Mouse (Mus musculus): ENCODE data around the gene Gon7. TPM values are rescaled to one million over a fixed set of nuclear protein-coding genes. Genes with fewer than 3 reads are reported as not detected.
A peak's percentile ranks its signal among the peaks of the same experiment; 100 is the strongest.

Gon7 gene
- total RNA-seq, 1 experiment: 34.2 TPM

GRCm38 (mm10) chr12:102757055-102757688 lies 431 bp downstream of the Gon7 start:
- peaks cover 0 to 4% of the 10 kb centered on the region in 2 experiments; a peak in 2 of 4 replicates for H3K4me1 ChIP-seq (ENCODE audit: control insufficient read depth in 2 of 2, insufficient read depth in 2 of 2, low read length in 2 of 2, poor library complexity in 1 of 2)
- peak overlapping the region; percentile 82 for H3K9ac ChIP-seq (ENCODE audit: insufficient read depth, low read depth, low read length, poor library complexity, severe bottlenecking)
- peaks cover 5% of the 10 kb centered on the region; the same call in 1 of the 2 replicates for H3K36me3 ChIP-seq (ENCODE audit: control insufficient read depth, insufficient read depth, low read length, poor library complexity, severe bottlenecking)
- in situ Hi-C loops (cut with MboI; ENCODE audit: low sequenced_read_pairs in 2 of 2, unreplicated experiment in 2 of 2): loop anchor here in 1 of 2 experiments (25.0 kb wide), 1 partner anchor 770 kb away; the partner anchor contains the start of gene Cpsf2
- H3K27ac ChIP-seq (ENCODE audit: insufficient read depth, low read depth, low read length, poor library complexity, severe bottlenecking): peak overlapping the region; percentile 72
- no peaks in the 10 kb centered on the region for H3K9me3 ChIP-seq (ENCODE audit: control insufficient read depth, insufficient read depth, low read depth, low read length)
- TF ChIP-seq ZNF384 (IDR thresholded peaks at IDR 0.05; ENCODE audit: low read depth, low read length) (peak; percentile 75), HCFC1 (IDR thresholded peaks at IDR 0.05; ENCODE audit: borderline replicate concordance, insufficient read depth, low read length) (no peak), ZC3H11A (IDR thresholded peaks at IDR 0.05; ENCODE audit: borderline replicate concordance, low read depth, low read length) (no peak)
- DNase-seq (ENCODE audit: low read depth, low spot score): no peak
- H3K4me3 ChIP-seq (ENCODE audit: insufficient read depth in 1 of 2, low read depth in 1 of 2, low read length in 2 of 2, poor library complexity in 1 of 2, severe bottlenecking in 1 of 2): peak overlapping the region; percentile 79 to 97

DNA sequence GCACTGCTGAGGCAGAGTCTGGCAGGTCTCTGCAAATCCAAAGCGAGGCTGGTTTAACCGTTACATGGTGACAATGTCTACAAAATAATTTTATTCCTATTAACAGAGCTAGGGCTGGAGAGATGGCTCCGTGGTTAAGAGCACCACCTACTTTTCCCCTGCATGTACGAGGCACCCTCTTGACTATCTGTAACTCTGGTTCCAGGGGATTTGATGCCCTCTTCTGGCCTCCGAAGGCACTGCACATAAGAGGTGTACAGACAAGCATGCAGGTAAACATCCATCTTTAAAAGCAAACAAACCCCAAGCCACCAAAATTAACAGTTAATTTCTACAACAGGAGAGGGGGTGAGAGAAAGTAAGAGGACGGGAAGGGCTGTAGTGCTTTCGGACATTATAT lies 1.3 kb downstream of the Gon7 start:
- H3K27ac ChIP-seq (ENCODE audit: insufficient read depth, low read depth, low read length, poor library complexity, severe bottlenecking): no peak overlapping the region; the same call in 1 of the 2 replicates

GRCm38 (mm10) chr12:102748256-102748655 lies 9.3 kb downstream of the Gon7 start:
- Histone ChIP-seq H3K4me3 (ENCODE audit: insufficient read depth in 1 of 2, low read depth in 1 of 2, low read length in 2 of 2, poor library complexity in 1 of 2, severe bottlenecking in 1 of 2) (no peak overlapping the region), H3K9me3 (ENCODE audit: control insufficient read depth, insufficient read depth, low read depth, low read length) (no peaks in the 10 kb centered on the region), H3K27ac (ENCODE audit: insufficient read depth, low read depth, low read length, poor library complexity, severe bottlenecking) (no peak overlapping the region), H3K4me1 (ENCODE audit: control insufficient read depth in 2 of 2, insufficient read depth in 2 of 2, low read length in 2 of 2, poor library complexity in 1 of 2) (peaks cover 0 to 2% of the 10 kb centered on the region in 2 experiments; a peak in 2 of 4 replicates), H3K9ac (ENCODE audit: insufficient read depth, low read depth, low read length, poor library complexity, severe bottlenecking) (no peak overlapping the region), H3K36me3 (ENCODE audit: control insufficient read depth, insufficient read depth, low read length, poor library complexity, severe bottlenecking) (peaks cover 3% of the 10 kb centered on the region; the same call in 1 of the 2 replicates)
- no peak for TF ChIP-seq HCFC1 (IDR thresholded peaks at IDR 0.05; ENCODE audit: borderline replicate concordance, insufficient read depth, low read length)
- in situ Hi-C loops (cut with MboI; ENCODE audit: low sequenced_read_pairs in 2 of 2, unreplicated experiment in 2 of 2): loop anchor here in 1 of 2 experiments (25.0 kb wide), 1 partner anchor 236 kb away; no protein-coding TSS in a partner anchor
- DNase-seq (ENCODE audit: low read depth, low spot score): no peak

More for the DNA sequence above, 1.3 kb downstream of the Gon7 start:
- peak overlapping the region; percentile 82; the same call in 1 of the 2 replicates for H3K9ac ChIP-seq (ENCODE audit: insufficient read depth, low read depth, low read length, poor library complexity, severe bottlenecking)
- peak overlapping the region; percentile 79 to 97 for H3K4me3 ChIP-seq (ENCODE audit: insufficient read depth in 1 of 2, low read depth in 1 of 2, low read length in 2 of 2, poor library complexity in 1 of 2, severe bottlenecking in 1 of 2)
- TF ChIP-seq HCFC1 (IDR thresholded peaks at IDR 0.05; ENCODE audit: borderline replicate concordance, insufficient read depth, low read length) (peak; percentile 41; the same call in 1 of the 2 replicates), ZC3H11A (IDR thresholded peaks at IDR 0.05; ENCODE audit: borderline replicate concordance, low read depth, low read length) (no peak), MAFK (IDR thresholded peaks at IDR 0.05; ENCODE audit: insufficient read depth, low read depth, low read length) (no peak)
- 0 out of 2 replicates have a peak, but pooled peaks cover 3% of the 10 kb centered on the region for H3K36me3 ChIP-seq (ENCODE audit: control insufficient read depth, insufficient read depth, low read length, poor library complexity, severe bottlenecking)
- H3K4me1 ChIP-seq (ENCODE audit: control insufficient read depth in 2 of 2, insufficient read depth in 2 of 2, low read length in 2 of 2, poor library complexity in 1 of 2): peaks cover 0 to 6% of the 10 kb centered on the region in 2 experiments; a peak in 2 of 4 replicates
- H3K9me3 ChIP-seq (ENCODE audit: control insufficient read depth, insufficient read depth, low read depth, low read length): no peaks in the 10 kb centered on the region
- peak; percentile 77 for DNase-seq (ENCODE audit: low read depth, low spot score)
- in situ Hi-C loops (cut with MboI; ENCODE audit: low sequenced_read_pairs in 2 of 2, unreplicated experiment in 2 of 2): loop anchor here in 1 of 2 experiments (25.0 kb wide), 1 partner anchor 769 kb away; the partner anchor contains the start of gene Cpsf2

GRCm38 (mm10) chr12:102744839-102745238 lies 12.8 kb downstream of the Gon7 start:
- DNase-seq (ENCODE audit: low read depth, low spot score): no peak
- no peaks in the 10 kb centered on the region; a peak in 1 of 4 replicates for H3K4me1 ChIP-seq (ENCODE audit: control insufficient read depth in 2 of 2, insufficient read depth in 2 of 2, low read length in 2 of 2, poor library complexity in 1 of 2)
- TF ChIP-seq ZC3H11A (IDR thresholded peaks at IDR 0.05; ENCODE audit: borderline replicate concordance, low read depth, low read length): no peak
- TF ChIP-seq MAFK (IDR thresholded peaks at IDR 0.05; ENCODE audit: insufficient read depth, low read depth, low read length): no peak
- no peak for TF ChIP-seq CHD2 (IDR thresholded peaks at IDR 0.05; ENCODE audit: low read depth, low read length)
- no peak for TF ChIP-seq HCFC1 (IDR thresholded peaks at IDR 0.05; ENCODE audit: borderline replicate concordance, insufficient read depth, low read length)
- TF ChIP-seq ZNF384 (IDR thresholded peaks at IDR 0.05; ENCODE audit: low read depth, low read length): no peak
- peak overlapping the region; percentile 76 to 96 for H3K4me3 ChIP-seq (ENCODE audit: insufficient read depth in 1 of 2, low read depth in 1 of 2, low read length in 2 of 2, poor library complexity in 1 of 2, severe bottlenecking in 1 of 2)
- H3K9ac ChIP-seq (ENCODE audit: insufficient read depth, low read depth, low read length, poor library complexity, severe bottlenecking): no peak overlapping the region; the same call in 1 of the 2 replicates
- no peak overlapping the region for H3K27ac ChIP-seq (ENCODE audit: insufficient read depth, low read depth, low read length, poor library complexity, severe bottlenecking)
- no peaks in the 10 kb centered on the region for H3K9me3 ChIP-seq (ENCODE audit: control insufficient read depth, insufficient read depth, low read depth, low read length)
- in situ Hi-C loops (cut with MboI; ENCODE audit: low sequenced_read_pairs in 2 of 2, unreplicated experiment in 2 of 2): loop anchor here in 1 of 2 experiments (25.0 kb wide), 1 partner anchor 233 kb away; no protein-coding TSS in a partner anchor
- peaks cover 3% of the 10 kb centered on the region for H3K36me3 ChIP-seq (ENCODE audit: control insufficient read depth, insufficient read depth, low read length, poor library complexity, severe bottlenecking)
